Mouse (Mus musculus) liver, postnatal 0 days (tissue): Measurements from ENCODE around the gene Pard3b.

Experiments
- CTCF ChIP-seq: sonication (generic); IDR thresholded peaks from 2 replicates; pipeline ENCODE4 v1.5.1; 2016; ENCODE audit warnings: antibody characterized with exemption, low read depth
- EP300 ChIP-seq: IDR thresholded peaks from 2 replicates; pipeline ENCODE4 v1.6.1; 2016; ENCODE audit warnings: antibody characterized with exemption, low read depth, mild to moderate bottlenecking

DNA sequence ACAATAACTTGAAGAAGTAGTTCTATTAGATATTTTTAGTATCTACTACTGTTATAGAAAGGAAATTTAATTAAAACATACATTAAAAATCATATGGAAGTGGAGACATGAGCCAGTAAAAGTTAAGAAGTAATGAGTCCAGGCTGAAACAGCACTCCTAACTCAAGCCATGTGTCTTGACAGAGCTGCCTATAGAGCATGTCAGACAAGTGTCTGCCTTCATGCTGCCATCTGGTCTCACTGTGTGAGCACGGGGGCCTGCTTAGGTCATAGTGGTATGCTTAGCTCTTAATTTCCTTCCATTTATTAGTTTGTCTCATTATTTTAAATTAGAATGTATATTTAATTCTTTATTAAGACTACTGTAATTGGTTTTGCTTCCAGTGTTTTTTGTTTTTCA is 517.3 kb downstream of the Pard3b start:
- TF ChIP-seq EP300 (no peak), CTCF (no peak)
